Mouse (Mus musculus): ENCODE results near the gene Gm20422. TPM values are rescaled to one million over a fixed set of nuclear protein-coding genes. Genes with fewer than 3 reads are reported as not detected.
A peak's percentile ranks its signal among the peaks of the same experiment; 100 is the strongest.

Gm20422 gene
- total RNA-seq, 2 experiments from 2014 or later, result 4.1 TPM; not detected in 1

GRCm38 (mm10) chr8:69794901-69795300 lies 20.2 kb upstream of the Gm20422 start:
- ATAC-seq (replicated peaks; ENCODE audit: poor library complexity, severe bottlenecking), result no peak

GRCm38 (mm10) chr8:69794096-69794495 lies 19.4 kb upstream of the Gm20422 start:
- ATAC-seq (replicated peaks; ENCODE audit: poor library complexity, severe bottlenecking), result no peak

GRCm38 (mm10) chr8:69793666-69794065 lies 19.0 kb upstream of the Gm20422 start:
- ATAC-seq (replicated peaks; ENCODE audit: poor library complexity, severe bottlenecking), result no peak

- ATAC-seq (replicated peaks; ENCODE audit: poor library complexity, severe bottlenecking), result peak; percentile 20
Measured at GRCm38 (mm10) chr8:69791415-69792068, 16.9 kb upstream of the Gm20422 start.

- peak; percentile 92 for ATAC-seq (replicated peaks; ENCODE audit: poor library complexity, severe bottlenecking)
Measured at GRCm38 (mm10) chr8:69790773-69791367, 16.2 kb upstream of the Gm20422 start, which contains the start of the genes Atp13a1 and Zfp866. Gene Atp13a1, plus strand, starts transcription at chr8:69791163. Gene Zfp866, minus strand, starts transcription at chr8:69791178.

GRCm38 (mm10) chr8:69790364-69790763 lies 15.7 kb upstream of the Gm20422 start:
- no peak for ATAC-seq (replicated peaks; ENCODE audit: poor library complexity, severe bottlenecking)

- no peak for ATAC-seq (replicated peaks; ENCODE audit: poor library complexity, severe bottlenecking)
Measured at GRCm38 (mm10) chr8:69789731-69790130, 15.0 kb upstream of the Gm20422 start.

GRCm38 (mm10) chr8:69789105-69789504 lies 14.4 kb upstream of the Gm20422 start:
- no peak for ATAC-seq (replicated peaks; ENCODE audit: poor library complexity, severe bottlenecking)

- no peak for ATAC-seq (replicated peaks; ENCODE audit: poor library complexity, severe bottlenecking)
Measured at GRCm38 (mm10) chr8:69777111-69777510, 2.4 kb upstream of the Gm20422 start.

GRCm38 (mm10) chr8:69775149-69775534 lies 456 bp upstream of the Gm20422 start:
- ATAC-seq (replicated peaks; ENCODE audit: poor library complexity, severe bottlenecking), result peak; percentile 49

GRCm38 (mm10) chr8:69772106-69772505 lies 2.6 kb downstream of the Gm20422 start:
- no peak for ATAC-seq (replicated peaks; ENCODE audit: poor library complexity, severe bottlenecking)

GRCm38 (mm10) chr8:69771221-69771620 lies 3.5 kb downstream of the Gm20422 start:
- no peak for ATAC-seq (replicated peaks; ENCODE audit: poor library complexity, severe bottlenecking)

GRCm38 (mm10) chr8:69761814-69762445 lies 12.8 kb downstream of the Gm20422 start:
- no peak for ATAC-seq (replicated peaks; ENCODE audit: poor library complexity, severe bottlenecking)

- no peak for ATAC-seq (replicated peaks; ENCODE audit: poor library complexity, severe bottlenecking)
Measured at GRCm38 (mm10) chr8:69758316-69758715, 16.4 kb downstream of the Gm20422 start.

- no peak for ATAC-seq (replicated peaks; ENCODE audit: poor library complexity, severe bottlenecking)
Measured at GRCm38 (mm10) chr8:69752437-69752836, 22.2 kb downstream of the Gm20422 start.

GRCm38 (mm10) chr8:69749544-69750454 lies 24.9 kb downstream of the Gm20422 start, which contains the start of gene Zfp963:
Gene Zfp963, minus strand, starts transcription at chr8:69749970.
- peak; percentile 94 for ATAC-seq (replicated peaks; ENCODE audit: poor library complexity, severe bottlenecking)

- no peak for ATAC-seq (replicated peaks; ENCODE audit: poor library complexity, severe bottlenecking)
Measured at GRCm38 (mm10) chr8:69741231-69741630, 33.5 kb downstream of the Gm20422 start.

- ATAC-seq (replicated peaks; ENCODE audit: poor library complexity, severe bottlenecking), result no peak
Measured at GRCm38 (mm10) chr8:69740763-69741162, 33.9 kb downstream of the Gm20422 start.

GRCm38 (mm10) chr8:69735495-69735894 lies 39.2 kb downstream of the Gm20422 start:
- no peak for ATAC-seq (replicated peaks; ENCODE audit: poor library complexity, severe bottlenecking)

GRCm38 (mm10) chr8:69717232-69717580 lies 57.5 kb downstream of the Gm20422 start:
- ATAC-seq (replicated peaks; ENCODE audit: poor library complexity, severe bottlenecking), result no peak
